Mouse (Mus musculus): Measurements from ENCODE around the gene Crybg3. TPM values are rescaled to one million over a fixed set of nuclear protein-coding genes. Genes with fewer than 3 reads are reported as not detected.
"Not testable (repeated sequence)": the region's sequence is repeated elsewhere in the genome, so short reads cannot be mapped to it uniquely, and the experiment has no call there.

Crybg3 gene
- total RNA-seq, 2 experiments from 2014 or later, result 14.4 to 18.0 TPM

GRCm38 (mm10) chr16:59459259-59459861, 141.4 kb downstream of the Crybg3 start:
- not testable (repeated sequence) for DNase-seq (ENCODE audit: low spot score in 2 of 2)

GRCm38 (mm10) chr16:59451813-59452212, 149.0 kb downstream of the Crybg3 start:
- DNase-seq (ENCODE audit: low spot score in 2 of 2), result no peak

- no peak for DNase-seq (ENCODE audit: low spot score in 2 of 2)
Measured at GRCm38 (mm10) chr16:59449092-59449491, 151.7 kb downstream of the Crybg3 start.

- DNase-seq (ENCODE audit: low spot score in 2 of 2), result no peak
Measured at GRCm38 (mm10) chr16:59448181-59448580, 152.6 kb downstream of the Crybg3 start.

- no peak for DNase-seq (ENCODE audit: low spot score in 2 of 2)
Measured at GRCm38 (mm10) chr16:59444880-59445559, 155.8 kb downstream of the Crybg3 start.

Other genes with a start within 250 kb of the Crybg3 start
- not detected for gene Olfr209, start 237.0 kb downstream of the Crybg3 start, total RNA-seq (2021)
- not detected for gene Gabrr3, start 193.6 kb downstream of the Crybg3 start, total RNA-seq (2021)
- gene Riox2, start 129.2 kb downstream of the Crybg3 start, total RNA-seq (2021), result 10 to 100 TPM; 18.1 to 20.5 TPM
- gene Arl6, start 38.4 kb upstream of the Crybg3 start, total RNA-seq (2021), result 10 to 100 TPM; 11.1 to 14.0 TPM